Mouse (Mus musculus) pancreas, adult 10 weeks (tissue): ENCODE data around the gene Slc5a7. TPM values are rescaled to one million over a fixed set of nuclear protein-coding genes. Genes with fewer than 3 reads are reported as not detected.

Experiments used
- polyA plus RNA-seq: library from polyadenylated mRNA; stranded (reverse); fragments of 350-450 nt; fragmentation: Illumina TruSeq; extraction: RNeasy Lipid Tissue Mini Kit (QIAGEN cat#74804); gene quantifications from one replicate; pipeline ENCODE4 v1.2.3, GENCODE M21; 2015; ENCODE audit warnings: low read depth, low replicate concordance; ENCODE audit not compliant: insufficient read depth

Gene Slc5a7
- 0.35 TPM for polyA plus RNA-seq

DNA sequence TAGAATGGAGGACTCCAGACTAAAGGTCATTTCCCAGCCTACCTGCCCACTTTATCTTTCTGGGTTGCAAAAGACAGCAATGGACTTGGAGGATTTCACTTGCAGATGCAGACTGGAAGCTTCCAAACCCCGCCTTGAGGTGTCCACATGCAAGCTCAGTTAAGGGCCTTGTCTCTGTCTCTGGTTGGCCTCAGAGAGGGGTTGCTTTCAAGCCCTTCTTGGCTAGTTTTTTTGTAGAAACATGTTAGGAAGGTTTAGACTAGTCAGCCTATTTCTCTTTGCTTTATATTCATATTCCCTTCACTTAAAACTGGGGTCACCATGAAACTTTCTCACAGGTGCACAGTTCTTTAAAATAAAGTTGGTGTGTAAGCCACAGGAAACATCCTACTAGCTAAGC lies at the start of gene Slc5a7:
TSS of gene Slc5a7 (minus strand) at position 101 of the 400 bp plus-strand sequence.

